Mouse (Mus musculus) hindbrain, embryonic 15.5 days (tissue): ENCODE measurements at regions not wholly inside any gene's neighbourhood (a gene's known extent, or its start where the extent isn't known, plus 50 kb on each side); places are given as distances from the start of the nearest gene placed in this dataset.

Experiments
- ATAC-seq: fragments of 200-750 bp; cut with Nextera tagmentation; 2 replicates; pipeline ENCODE4 v1.8.0; 2017; ENCODE audit warnings: low read depth, moderate number of reproducible peaks, moderate TSS enrichment; ENCODE audit not compliant: low FRiP score
- H3K27ac ChIP-seq: fragments of 300-500 bp; sonication (generic); replicated peaks from 2 replicates; pipeline ENCODE4 v1.5.1; 2015; ENCODE audit warnings: mild to moderate bottlenecking, inconsistent platforms
- H3K27me3 ChIP-seq: fragments of 300-500 bp; sonication (generic); 2 replicates; pipeline ENCODE4 v1.6.1; 2015; ENCODE audit warnings: control low read depth, inconsistent platforms
- H3K36me3 ChIP-seq: fragments of 300-500 bp; sonication (generic); 2 replicates; pipeline ENCODE4 v1.6.1; 2015; ENCODE audit warnings: control low read depth, inconsistent platforms
- H3K4me1 ChIP-seq: fragments of 300-500 bp; sonication (generic); replicated peaks from 2 replicates; pipeline ENCODE4 v1.6.1; 2015; ENCODE audit warnings: control low read depth, inconsistent platforms
- H3K4me2 ChIP-seq: fragments of 300-500 bp; sonication (generic); 2 replicates; pipeline ENCODE4 v1.6.1; 2015; ENCODE audit warnings: moderate library complexity, mild to moderate bottlenecking, inconsistent platforms
- H3K4me3 ChIP-seq: fragments of 300-500 bp; sonication (generic); 2 replicates; pipeline ENCODE4 v1.5.1; 2015; ENCODE audit warnings: mild to moderate bottlenecking, inconsistent platforms
- H3K9ac ChIP-seq: fragments of 300-500 bp; sonication (generic); 2 replicates; pipeline ENCODE4 v1.6.1; 2015; ENCODE audit warnings: inconsistent platforms
- H3K9me3 ChIP-seq: fragments of 300-500 bp; sonication (generic); 2 replicates; pipeline ENCODE4 v1.6.1; 2016; ENCODE audit warnings: control low read depth, inconsistent platforms
- WGBS: fragments of 180-500 bp; shearing (Covaris S2); methylation state at CpG from one replicate; pipeline ENCODE4 v1.1.7; 2015; 5-methylcytosine and 5-hydroxymethylcytosine counted together

- H3K4me1 ChIP-seq: peaks cover 4% of the 10 kb centered on the region; the same call in 1 of the 2 replicates
- H3K36me3 ChIP-seq: no peaks in the 10 kb centered on the region
- no peak overlapping the region for H3K27ac ChIP-seq
- no peaks in the 10 kb centered on the region for H3K27me3 ChIP-seq
- no peak overlapping the region for H3K4me2 ChIP-seq
- no peak overlapping the region for H3K9ac ChIP-seq
- no peak overlapping the region for H3K4me3 ChIP-seq
- WGBS: 36% methylated on average over 3 of the region's 3 CpGs
- ATAC-seq: no peak
- H3K9me3 ChIP-seq: no peaks in the 10 kb centered on the region
Observed at GRCm38 (mm10) chr5:149815879-149816278, 137.8 kb downstream of the B3glct start.

GRCm38 (mm10) chr5:149818812-149819211 is 140.8 kb downstream of the B3glct start:
- H3K9ac ChIP-seq: no peak overlapping the region
- H3K4me2 ChIP-seq: no peak overlapping the region
- no peaks in the 10 kb centered on the region for H3K36me3 ChIP-seq
- no peaks in the 10 kb centered on the region for H3K4me1 ChIP-seq
- WGBS: 59% methylated on average over 6 of the region's 6 CpGs
- H3K4me3 ChIP-seq: no peak overlapping the region
- ATAC-seq: no peak
- H3K27me3 ChIP-seq: no peaks in the 10 kb centered on the region
- no peak overlapping the region for H3K27ac ChIP-seq
- H3K9me3 ChIP-seq: no peaks in the 10 kb centered on the region

- Histone ChIP-seq H3K27me3 (no peaks in the 10 kb centered on the region), H3K4me3 (no peak overlapping the region), H3K27ac (no peak overlapping the region), H3K9ac (no peak overlapping the region), H3K4me2 (no peak overlapping the region), H3K9me3 (no peaks in the 10 kb centered on the region), H3K36me3 (no peaks in the 10 kb centered on the region), H3K4me1 (no peaks in the 10 kb centered on the region)
- no peak for ATAC-seq
- 81% methylated on average over 9 of the region's 9 CpGs for WGBS
Observed at GRCm38 (mm10) chr5:149823821-149824220, 145.8 kb downstream of the B3glct start.

DNA sequence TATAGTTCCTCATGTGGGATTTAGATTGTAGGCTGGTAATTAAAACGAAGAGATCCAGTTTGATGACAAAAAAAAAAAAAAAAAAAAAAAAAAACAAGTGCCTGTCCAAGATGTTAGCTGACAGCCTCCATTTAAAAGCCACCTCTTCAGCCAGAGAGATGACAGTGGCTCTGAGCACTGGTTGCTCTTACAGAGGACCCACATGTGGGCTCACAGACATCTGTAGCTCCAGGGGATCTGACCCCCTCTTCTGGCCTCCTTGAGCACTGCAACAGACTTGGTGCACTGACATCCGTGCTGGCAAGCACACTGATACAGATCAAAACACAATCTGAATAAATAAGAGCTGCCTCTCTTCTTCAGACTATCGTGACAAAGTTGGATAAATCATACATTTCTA is 149.6 kb downstream of the B3glct start:
- Histone ChIP-seq H3K4me2 (no peak overlapping the region), H3K4me3 (no peak overlapping the region), H3K27ac (no peak overlapping the region), H3K36me3 (no peaks in the 10 kb centered on the region), H3K27me3 (no peaks in the 10 kb centered on the region), H3K4me1 (no peaks in the 10 kb centered on the region), H3K9ac (no peak overlapping the region), H3K9me3 (no peaks in the 10 kb centered on the region)
- 57% methylated on average over 3 of the region's 3 CpGs for WGBS
- no peak for ATAC-seq

- Histone ChIP-seq H3K9me3 (no peaks in the 10 kb centered on the region), H3K27ac (peak overlapping the region; percentile 56), H3K9ac (peak overlapping the region; percentile 30; the same call in 1 of the 2 replicates), H3K36me3 (no peaks in the 10 kb centered on the region), H3K4me2 (peak overlapping the region; percentile 58), H3K4me3 (peak overlapping the region; percentile 36), H3K4me1 (no peaks in the 10 kb centered on the region), H3K27me3 (no peaks in the 10 kb centered on the region)
- ATAC-seq: peak; percentile 68
- 2% methylated on average over 28 of the region's 28 CpGs for WGBS
Observed at GRCm38 (mm10) chr5:149831122-149831861, 153.3 kb downstream of the B3glct start.

GRCm38 (mm10) chr5:149837379-149837778 is 159.3 kb downstream of the B3glct start:
- Histone ChIP-seq H3K4me2 (no peak overlapping the region), H3K4me3 (no peak overlapping the region), H3K9me3 (no peaks in the 10 kb centered on the region), H3K9ac (no peak overlapping the region), H3K27ac (no peak overlapping the region; the same call in 1 of the 2 replicates), H3K4me1 (no peaks in the 10 kb centered on the region), H3K36me3 (no peaks in the 10 kb centered on the region), H3K27me3 (no peaks in the 10 kb centered on the region)
- 63% methylated on average over 2 of the region's 2 CpGs for WGBS
- ATAC-seq: no peak

DNA sequence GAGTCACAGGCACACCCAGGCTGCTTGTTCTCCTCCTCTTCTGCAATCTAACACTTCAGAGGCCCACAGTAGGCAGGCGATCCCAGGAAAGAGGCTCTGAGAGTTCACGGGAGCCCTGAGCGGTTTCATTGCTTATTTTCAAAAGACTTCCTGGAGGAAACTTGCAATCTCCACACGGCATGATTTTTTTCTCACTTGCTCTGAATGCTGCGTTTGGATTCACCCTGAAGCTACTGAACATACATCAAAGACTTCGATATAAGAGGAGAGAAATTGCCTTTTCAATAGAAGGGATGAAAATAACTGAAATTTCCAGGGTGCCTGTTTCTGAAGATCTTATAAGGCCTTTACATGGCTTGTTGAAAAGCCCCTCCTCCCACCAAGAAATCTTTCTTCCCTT is 164.5 kb downstream of the B3glct start:
- WGBS: 72% methylated on average over 6 of the region's 6 CpGs
- H3K4me3 ChIP-seq: no peak overlapping the region
- no peak for ATAC-seq

DNA sequence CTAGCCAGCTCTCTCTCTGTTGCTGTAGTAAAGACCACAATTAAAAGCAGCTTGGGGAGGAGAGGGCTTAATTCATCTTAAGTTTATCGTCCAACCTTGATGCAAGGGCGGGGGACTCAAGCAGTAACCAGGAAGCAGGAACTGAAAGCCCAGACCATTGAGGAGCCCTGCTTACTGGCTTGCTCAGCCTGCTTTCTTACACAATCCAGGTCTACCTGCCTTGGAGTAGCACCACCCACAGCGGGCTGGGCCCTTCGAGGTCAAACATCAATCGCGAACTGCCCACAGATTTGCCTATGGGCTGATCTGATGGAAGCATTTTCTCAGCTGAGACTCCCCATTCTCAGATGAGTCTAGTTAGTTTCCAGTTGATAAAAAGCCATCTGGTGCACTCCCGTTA is 165.3 kb downstream of the B3glct start:
- Histone ChIP-seq H3K4me2 (no peak overlapping the region), H3K9ac (no peak overlapping the region), H3K4me1 (0 out of 2 replicates have a peak, but pooled peaks cover 12% of the 10 kb centered on the region), H3K4me3 (no peak overlapping the region), H3K27me3 (no peaks in the 10 kb centered on the region), H3K9me3 (no peaks in the 10 kb centered on the region), H3K27ac (no peak overlapping the region), H3K36me3 (no peaks in the 10 kb centered on the region)
- 45% methylated on average over 7 of the region's 7 CpGs for WGBS
- no peak for ATAC-seq

More for the DNA sequence above, 164.5 kb downstream of the B3glct start:
- Histone ChIP-seq H3K9ac (no peak overlapping the region), H3K36me3 (no peaks in the 10 kb centered on the region), H3K27ac (no peak overlapping the region), H3K4me1 (0 out of 2 replicates have a peak, but pooled peaks cover 12% of the 10 kb centered on the region), H3K27me3 (no peaks in the 10 kb centered on the region), H3K9me3 (no peaks in the 10 kb centered on the region), H3K4me2 (no peak overlapping the region)

GRCm38 (mm10) chr5:149845256-149845655 is 167.2 kb downstream of the B3glct start:
- Histone ChIP-seq H3K9ac (no peak overlapping the region), H3K4me2 (no peak overlapping the region), H3K4me1 (0 out of 2 replicates have a peak, but pooled peaks cover 12% of the 10 kb centered on the region), H3K4me3 (no peak overlapping the region), H3K9me3 (no peaks in the 10 kb centered on the region), H3K27ac (no peak overlapping the region), H3K27me3 (no peaks in the 10 kb centered on the region), H3K36me3 (no peaks in the 10 kb centered on the region)
- WGBS: 70% methylated on average over 8 of the region's 8 CpGs
- ATAC-seq: no peak

DNA sequence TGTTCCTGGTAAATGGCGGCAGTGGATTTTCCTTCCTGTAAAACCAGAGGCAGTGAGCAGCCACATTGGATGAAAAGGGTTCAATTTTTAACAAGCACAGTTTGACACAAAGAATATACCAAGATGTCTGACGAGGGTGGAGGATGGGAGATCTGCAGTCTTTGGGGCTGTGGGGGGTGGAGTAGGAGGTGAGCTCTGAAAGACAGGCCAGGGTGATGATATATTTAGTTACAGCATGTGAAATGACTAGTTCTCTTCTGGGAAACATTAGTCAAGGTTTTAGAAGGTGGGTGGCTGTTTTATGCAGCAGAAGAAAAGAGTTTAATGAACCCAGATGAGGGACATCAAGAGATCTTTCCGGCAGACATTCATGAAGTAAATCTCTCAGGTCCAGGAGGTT is 170.0 kb upstream of the Rxfp2 start:
- ATAC-seq: no peak
- WGBS: 90% methylated on average over 3 of the region's 3 CpGs

DNA sequence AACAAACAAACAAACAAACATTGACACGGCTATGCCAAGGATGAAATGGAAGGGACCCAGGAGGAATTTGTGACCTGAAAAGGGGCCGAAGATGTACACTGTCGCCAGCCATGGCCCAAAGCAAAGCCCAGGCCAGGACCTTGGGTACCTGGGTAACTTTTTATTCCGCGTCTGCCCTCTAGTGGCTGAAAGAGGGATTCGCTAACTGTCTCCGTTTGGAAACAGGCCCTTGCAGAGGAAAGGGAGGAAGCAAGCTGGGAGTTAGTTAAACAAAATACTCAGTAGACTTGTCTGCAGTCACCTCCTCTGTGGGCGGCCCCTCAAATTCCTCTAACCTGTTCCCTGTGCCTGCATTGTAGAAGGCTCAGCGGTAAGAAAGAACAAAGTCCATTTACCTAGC is 167.5 kb upstream of the Rxfp2 start:
- Histone ChIP-seq H3K4me1 (no peaks in the 10 kb centered on the region), H3K27me3 (no peaks in the 10 kb centered on the region), H3K36me3 (no peaks in the 10 kb centered on the region), H3K4me2 (no peak overlapping the region), H3K4me3 (no peak overlapping the region), H3K9ac (no peak overlapping the region), H3K9me3 (no peaks in the 10 kb centered on the region), H3K27ac (no peak overlapping the region)
- no peak for ATAC-seq
- 15% methylated on average over 9 of the region's 9 CpGs for whole genome bisulfite sequencing

More for the DNA sequence above, 170.0 kb upstream of the Rxfp2 start:
- no peak overlapping the region for H3K4me3 ChIP-seq
- H3K9ac ChIP-seq: no peak overlapping the region
- H3K4me1 ChIP-seq: 0 out of 2 replicates have a peak, but pooled peaks cover 12% of the 10 kb centered on the region
- H3K9me3 ChIP-seq: no peaks in the 10 kb centered on the region
- no peak overlapping the region for H3K4me2 ChIP-seq
- no peaks in the 10 kb centered on the region for H3K36me3 ChIP-seq
- no peak overlapping the region for H3K27ac ChIP-seq
- H3K27me3 ChIP-seq: no peaks in the 10 kb centered on the region

DNA sequence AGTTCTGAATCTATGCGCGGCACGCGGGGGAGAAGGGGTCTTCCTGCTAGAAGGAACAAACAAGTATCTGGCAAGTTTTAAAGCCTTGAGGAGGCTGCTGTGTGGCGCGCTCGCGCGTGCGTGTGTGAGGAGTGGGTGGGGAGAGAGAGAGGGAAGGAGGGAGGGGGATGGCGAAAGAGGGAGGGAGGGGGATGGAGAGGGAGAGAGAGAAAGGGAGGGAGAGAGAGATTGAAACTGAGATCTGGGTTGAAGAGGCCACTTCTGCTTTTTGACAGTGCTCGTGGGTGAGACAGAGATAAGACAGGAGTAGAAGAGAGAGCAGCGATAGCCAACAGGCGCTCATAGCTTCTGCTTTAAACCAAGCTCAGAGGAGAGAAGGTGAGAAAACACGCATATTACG is 166.0 kb upstream of the Rxfp2 start:
- 56% methylated on average over 16 of the region's 16 CpGs for whole genome bisulfite sequencing
- H3K4me2 ChIP-seq: no peak overlapping the region

DNA sequence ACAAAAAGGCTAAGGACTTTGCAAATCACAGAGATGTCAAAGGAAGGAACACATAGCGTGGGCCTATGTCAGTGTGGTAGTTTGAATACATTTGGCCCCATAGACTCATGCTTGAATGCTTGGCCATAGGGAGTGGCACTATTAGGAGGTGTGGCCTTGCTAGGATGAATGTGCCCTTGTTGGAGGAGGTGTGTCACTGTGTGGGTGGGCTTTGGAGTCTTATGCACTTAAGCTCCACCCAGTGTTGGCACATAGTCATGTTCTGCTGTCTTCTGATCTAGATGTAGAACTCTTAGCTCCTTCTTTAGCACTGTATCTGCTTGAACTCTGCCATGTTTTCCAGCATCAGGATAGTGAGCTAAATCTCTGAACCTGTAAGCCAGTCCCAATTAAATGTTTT is 162.4 kb upstream of the Rxfp2 start:
- ATAC-seq: no peak
- H3K4me2 ChIP-seq: no peak overlapping the region
- 92% methylated on average over 1 of the region's 1 CpGs for WGBS

More for the DNA sequence above, 166.0 kb upstream of the Rxfp2 start:
- Histone ChIP-seq H3K9me3 (no peaks in the 10 kb centered on the region), H3K36me3 (no peaks in the 10 kb centered on the region), H3K4me1 (no peaks in the 10 kb centered on the region), H3K9ac (no peak overlapping the region), H3K27ac (no peak overlapping the region), H3K27me3 (no peaks in the 10 kb centered on the region), H3K4me3 (no peak overlapping the region)
- ATAC-seq: no peak

More for the DNA sequence above, 162.4 kb upstream of the Rxfp2 start:
- Histone ChIP-seq H3K4me1 (no peaks in the 10 kb centered on the region), H3K9ac (no peak overlapping the region), H3K27me3 (no peaks in the 10 kb centered on the region), H3K9me3 (no peaks in the 10 kb centered on the region), H3K36me3 (no peaks in the 10 kb centered on the region), H3K27ac (no peak overlapping the region), H3K4me3 (no peak overlapping the region)
